Mouse (Mus musculus): Measurements from ENCODE around the gene Suclg2.

DNA sequence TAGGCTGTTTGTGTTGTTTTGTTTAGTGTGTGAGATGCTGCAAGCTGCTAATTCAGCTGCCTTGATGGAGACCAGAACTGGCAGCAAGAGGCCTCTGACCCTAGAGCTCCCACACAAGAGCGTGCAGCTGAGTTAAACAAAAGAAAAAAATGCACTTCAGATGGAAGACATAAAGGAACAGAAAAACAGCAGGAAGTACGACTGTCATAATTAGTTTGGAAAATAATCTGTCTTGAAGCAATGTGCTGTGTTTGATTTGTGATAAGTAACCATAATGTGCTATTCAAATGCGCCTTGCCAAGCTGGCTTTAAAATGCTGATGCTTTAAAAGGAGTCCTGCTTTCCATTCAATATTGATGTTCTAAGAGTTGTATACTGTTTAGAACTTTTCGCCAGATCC, 144.2 kb downstream of the Suclg2 start:
- TF ChIP-seq CTCF (IDR thresholded peaks at IDR 0.05; ENCODE audit: insufficient read depth, low read length) (no peak), POLR2A (IDR thresholded peaks at IDR 0.05; ENCODE audit: borderline replicate concordance, extremely low read depth, low read depth, low read length) (no peak)
